Mouse (Mus musculus): Measurements from ENCODE around the gene H1foo. TPM values are rescaled to one million over a fixed set of nuclear protein-coding genes. Genes with fewer than 3 reads are reported as not detected.

H1foo gene
- total and polyA plus RNA-seq, 3 experiments = not detected

DNA sequence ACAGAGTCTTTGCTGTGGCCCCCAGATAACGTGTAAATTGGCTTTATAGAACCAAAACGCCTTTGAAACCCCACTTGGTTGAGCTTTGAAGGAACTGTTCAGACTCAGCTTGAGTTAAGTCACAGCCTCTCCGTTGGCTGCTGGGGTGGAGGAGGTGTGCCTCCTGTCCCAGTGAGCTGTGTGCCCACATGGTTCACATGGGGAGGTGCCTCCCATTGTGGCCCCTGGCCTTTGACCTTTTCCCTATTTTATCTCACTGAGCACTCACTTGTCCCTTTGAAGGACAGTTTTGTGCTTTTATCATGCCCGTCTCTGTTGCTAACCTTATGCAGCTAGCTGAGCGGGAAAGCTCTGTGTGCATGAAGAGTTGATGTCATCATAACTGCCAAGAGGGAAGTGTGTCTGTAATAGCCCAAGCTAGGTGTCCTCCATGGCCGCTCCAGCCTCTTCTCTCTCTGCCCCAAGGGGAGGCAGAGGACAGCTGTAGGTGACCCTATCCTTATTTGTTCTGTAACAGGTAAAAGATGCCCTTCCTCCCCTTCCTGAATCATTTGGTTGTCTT is 36.2 kb upstream of the H1foo start (continued):
- no peak for TF ChIP-seq KAT2A (conservative IDR thresholded peaks at IDR 0.05; ENCODE audit: low read depth, low read length)
- TF ChIP-seq ETS1 (IDR thresholded peaks at IDR 0.05; ENCODE audit: low read depth, low read length) = peak; percentile 10; the same call in 1 of the 2 replicates
- TF ChIP-seq USF1 (IDR thresholded peaks at IDR 0.05; ENCODE audit: low read depth, low read length) = no peak
- TF ChIP-seq UBTF (IDR thresholded peaks at IDR 0.05; ENCODE audit: borderline replicate concordance, insufficient read depth, low read depth, low read length) = no peak
- TF ChIP-seq MXI1 (IDR thresholded peaks at IDR 0.05; ENCODE audit: low read depth, low read length) = peak; percentile 33
- TF ChIP-seq MEF2A (IDR thresholded peaks at IDR 0.05; ENCODE audit: extremely low read depth, insufficient replicate concordance, low read depth, low read length, poor library complexity, severe bottlenecking) = no peak
- TF ChIP-seq POLR2AphosphoS2 (IDR thresholded peaks at IDR 0.05; ENCODE audit: low read length) = no peak
- no peak for TF ChIP-seq GABPA (IDR thresholded peaks at IDR 0.05; ENCODE audit: low read depth, low read length)

DNA sequence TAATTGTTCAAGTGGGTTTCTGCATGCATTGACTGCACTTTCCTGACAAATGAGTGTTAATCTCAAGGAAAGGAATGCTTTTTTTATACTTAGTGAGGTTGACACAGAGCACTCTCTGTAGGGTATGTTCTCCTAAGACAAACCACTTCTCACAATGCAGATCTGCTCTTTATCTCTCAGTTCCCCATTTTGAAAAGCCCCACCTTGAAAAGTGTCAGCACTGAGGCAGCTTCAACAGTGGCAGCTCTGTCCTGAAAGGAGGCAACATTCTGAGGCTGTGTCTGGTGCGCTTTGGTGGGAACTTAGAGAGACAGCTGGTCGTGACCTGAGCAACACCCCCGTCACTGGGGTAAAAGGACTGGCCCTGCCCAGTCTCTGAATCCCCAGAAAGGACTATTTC is 35.7 kb upstream of the H1foo start:
- Histone ChIP-seq H3K27me3 (ENCODE audit: control insufficient read depth in 1 of 2, insufficient read depth in 2 of 2, low read length in 2 of 2) (no peaks in the 10 kb centered on the region), H3K4me3 (ENCODE audit: control insufficient read depth in 1 of 2, insufficient read depth in 1 of 2, low read depth in 2 of 2, low read length in 2 of 2) (peak overlapping the region; percentile 11 to 13; a peak in 3 of 4 replicates), H3K9ac (ENCODE audit: control insufficient read depth, low read depth, low read length, poor library complexity, severe bottlenecking) (peak overlapping the region; percentile 45), H3K9me3 (replicated peaks; ENCODE audit: insufficient read depth, low read length) (no peaks in the 10 kb centered on the region), H3K27ac (ENCODE audit: control insufficient read depth, low read depth, low read length) (peak overlapping the region; percentile 89), H3K4me1 (ENCODE audit: control insufficient read depth in 1 of 2, insufficient read depth in 2 of 2, low read length in 2 of 2) (peaks cover 12 to 37% of the 10 kb centered on the region in 2 experiments), H3K79me2 (ENCODE audit: control insufficient read depth, insufficient read depth, low read length, poor library complexity) (no peaks in the 10 kb centered on the region), H3K36me3 (ENCODE audit: control insufficient read depth in 1 of 2, insufficient read depth in 2 of 2, low read length in 2 of 2) (peaks cover 0 to 19% of the 10 kb centered on the region in 2 experiments; a peak in 2 of 4 replicates)
- DNase-seq (ENCODE audit: low read depth, low spot score) = peak; percentile 92
- peak; percentile 77 for TF ChIP-seq ETS1 (IDR thresholded peaks at IDR 0.05; ENCODE audit: low read depth, low read length)
- TF ChIP-seq E2F4 (IDR thresholded peaks at IDR 0.05; ENCODE audit: borderline replicate concordance, low read depth, low read length) = no peak
- no peak for TF ChIP-seq HCFC1 (IDR thresholded peaks at IDR 0.05; ENCODE audit: low read depth, low read length)
- peak; percentile 60; the same call in 1 of the 2 replicates for TF ChIP-seq SIN3A (IDR thresholded peaks at IDR 0.05; ENCODE audit: low read length)
- no peak for TF ChIP-seq ZC3H11A (IDR thresholded peaks at IDR 0.05; ENCODE audit: low read depth, low read length)
- TF ChIP-seq MYB (IDR thresholded peaks at IDR 0.05; ENCODE audit: low read depth, low read length) = 0 out of 2 replicates have a peak, but pooled peaks have one; percentile 9
- no peak for TF ChIP-seq USF2 (IDR thresholded peaks at IDR 0.05; ENCODE audit: borderline replicate concordance in 1 of 2, insufficient read depth in 1 of 2, low read depth in 1 of 2, low read length in 2 of 2)
- no peak for TF ChIP-seq CTCF (IDR thresholded peaks at IDR 0.05 in 2 of 3, conservative IDR thresholded peaks at IDR 0.05 in 1 of 3; ENCODE audit: control insufficient read depth in 1 of 3, insufficient read depth in 1 of 3, low read depth in 2 of 3, low read length in 3 of 3, poor library complexity in 1 of 3, severe bottlenecking in 1 of 3)
- no peak; the same call in 1 of the 2 replicates for TF ChIP-seq MAX (IDR thresholded peaks at IDR 0.05; ENCODE audit: low read length)
- no peak; a peak in 1 of 4 replicates for TF ChIP-seq POLR2A (IDR thresholded peaks at IDR 0.05; ENCODE audit: control insufficient read depth in 1 of 2, insufficient read depth in 1 of 2, low read depth in 1 of 2, low read length in 2 of 2, poor library complexity in 1 of 2)
- peak; percentile 33; the same call in 1 of the 2 replicates for TF ChIP-seq MYC (IDR thresholded peaks at IDR 0.05; ENCODE audit: low read depth, low read length)
- no peak for TF ChIP-seq SMC3 (IDR thresholded peaks at IDR 0.05; ENCODE audit: low read depth, low read length)
- TF ChIP-seq NELFE (IDR thresholded peaks at IDR 0.05; ENCODE audit: low read depth, low read length) = 0 out of 2 replicates have a peak, but pooled peaks have one; percentile 33
- no peak for TF ChIP-seq USF1 (IDR thresholded peaks at IDR 0.05; ENCODE audit: low read depth, low read length)
- no peak for TF ChIP-seq MEF2A (IDR thresholded peaks at IDR 0.05; ENCODE audit: extremely low read depth, insufficient replicate concordance, low read depth, low read length, poor library complexity, severe bottlenecking)
- TF ChIP-seq GABPA (IDR thresholded peaks at IDR 0.05; ENCODE audit: low read depth, low read length) = no peak
- TF ChIP-seq MXI1 (IDR thresholded peaks at IDR 0.05; ENCODE audit: low read depth, low read length) = no peak
- no peak for TF ChIP-seq UBTF (IDR thresholded peaks at IDR 0.05; ENCODE audit: borderline replicate concordance, insufficient read depth, low read depth, low read length)
- TF ChIP-seq JUND (IDR thresholded peaks at IDR 0.05; ENCODE audit: low read depth, low read length) = 0 out of 2 replicates have a peak, but pooled peaks have one; percentile 41
- no peak for TF ChIP-seq KAT2A (conservative IDR thresholded peaks at IDR 0.05; ENCODE audit: low read depth, low read length)
- TF ChIP-seq POLR2AphosphoS2 (IDR thresholded peaks at IDR 0.05; ENCODE audit: low read length) = no peak
- TF ChIP-seq CHD2 (IDR thresholded peaks at IDR 0.05; ENCODE audit: low read length) = no peak
- 0 out of 2 replicates have a peak, but pooled peaks have one; percentile 19 for TF ChIP-seq NRF1 (IDR thresholded peaks at IDR 0.05; ENCODE audit: insufficient read depth, low read depth, low read length, poor library complexity, severe bottlenecking)
- TF ChIP-seq TBP (IDR thresholded peaks at IDR 0.05; ENCODE audit: low read depth, low read length) = peak; percentile 85
- 0 out of 2 replicates have a peak, but pooled peaks have one; percentile 11 for TF ChIP-seq ELF1 (IDR thresholded peaks at IDR 0.05; ENCODE audit: low read depth, low read length)
- TF ChIP-seq ZMIZ1 (IDR thresholded peaks at IDR 0.05; ENCODE audit: low read depth, low read length) = no peak
- no peak for TF ChIP-seq CHD1 (IDR thresholded peaks at IDR 0.05; ENCODE audit: low read depth, low read length)
- peak; percentile 74 for TF ChIP-seq ZNF384 (IDR thresholded peaks at IDR 0.05; ENCODE audit: low read depth, low read length)
- TF ChIP-seq EP300 (IDR thresholded peaks at IDR 0.05; ENCODE audit: low read depth in 1 of 2, low read length in 2 of 2) = peak; percentile 67 to 85; a peak in 3 of 4 replicates
- TF ChIP-seq MAFK (IDR thresholded peaks at IDR 0.05; ENCODE audit: borderline replicate concordance, low read depth, low read length) = no peak
- 0 out of 2 replicates have a peak, but pooled peaks have one; percentile 53 for TF ChIP-seq TCF12 (IDR thresholded peaks at IDR 0.05; ENCODE audit: low read depth, low read length)
